ENCODE assay signal across 8 mouse cellular contexts in the genomic region with DNA sequence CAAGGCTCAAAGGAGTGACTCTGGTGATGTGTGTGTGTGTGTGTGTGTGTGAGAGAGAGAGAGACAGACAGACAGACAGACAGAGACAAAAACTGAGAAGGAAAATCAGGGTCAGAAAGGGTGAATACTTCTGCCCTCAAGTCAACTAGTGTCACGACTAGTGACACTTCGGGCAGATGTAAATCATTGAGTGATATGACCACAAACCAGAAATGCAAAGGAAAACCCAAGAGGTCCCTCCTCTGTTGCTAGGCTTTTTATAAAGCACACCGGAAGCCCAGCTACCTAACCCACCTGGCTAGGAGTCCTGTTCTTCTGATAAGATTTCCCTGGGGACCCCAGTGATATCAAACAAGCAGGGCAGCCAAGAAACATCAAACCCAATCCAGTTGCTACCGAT. TPM values are rescaled to one million over a fixed set of nuclear protein-coding genes. Genes with fewer than 3 reads are reported as not detected.
A peak's percentile ranks its signal among the peaks of the same experiment; 100 is the strongest.
DNase-seq lines count a peak whose midpoint lies in the region; ATAC-seq and TF ChIP-seq lines count a peak whose summit lies in the region.

No protein-coding gene starts in this region.

- H3K27ac ChIP-seq in heart, adult 2 months: peak overlapping the region; percentile 90
- H3K27ac ChIP-seq in spleen, adult 2 months (ENCODE audit: insufficient read depth, low read length): peak overlapping the region; percentile 98
- no peak overlapping the region for H3K27ac ChIP-seq in intestine, postnatal 0 days (ENCODE audit: low read depth, low read length)
- H3K27ac ChIP-seq in small intestine, adult 2 months (ENCODE audit: insufficient read depth, low read depth, low read length): peak overlapping the region; percentile 60

- no peak for TF ChIP-seq EP300 in heart, adult 2 months (IDR thresholded peaks at IDR 0.05; ENCODE audit: insufficient read depth, low read depth, low read length)

- TF ChIP-seq POLR2A in heart, adult 2 months (IDR thresholded peaks at IDR 0.05; ENCODE audit: insufficient read depth, low read depth, low read length): no peak
- TF ChIP-seq POLR2A in spleen, adult 2 months (IDR thresholded peaks at IDR 0.05; ENCODE audit: low read depth, low read length): peak; percentile 1; the same call in 1 of the 2 replicates
- no peak for TF ChIP-seq POLR2A in small intestine, adult 2 months (IDR thresholded peaks at IDR 0.05; ENCODE audit: low read depth, low read length)

- ATAC-seq in intestine, postnatal 0 days: no peak

- H3K27me3 ChIP-seq in heart, adult 2 months (ENCODE audit: control insufficient read depth, insufficient read depth, low read length): no peaks in the 10 kb centered on the region
- H3K27me3 ChIP-seq in spleen, adult 2 months (ENCODE audit: control insufficient read depth, insufficient read depth, low read length): no peaks in the 10 kb centered on the region
- 0 out of 2 replicates have a peak, but pooled peaks cover 6% of the 10 kb centered on the region for H3K27me3 ChIP-seq in intestine, postnatal 0 days (replicated peaks; ENCODE audit: control insufficient read depth, insufficient read depth, low read length)
- no peaks in the 10 kb centered on the region for H3K27me3 ChIP-seq in small intestine, adult 2 months (ENCODE audit: control insufficient read depth, insufficient read depth, low read length)

- no peak for TF ChIP-seq CTCF in heart, adult 2 months (IDR thresholded peaks at IDR 0.05)
- no peak for TF ChIP-seq CTCF in spleen, adult 2 months (IDR thresholded peaks at IDR 0.05; ENCODE audit: extremely low read depth, insufficient read depth, insufficient read length, insufficient replicate concordance)
- no peak for TF ChIP-seq CTCF in intestine, postnatal 0 days (IDR thresholded peaks at IDR 0.05; ENCODE audit: low read depth)
- TF ChIP-seq CTCF in small intestine, adult 2 months (IDR thresholded peaks at IDR 0.05; ENCODE audit: extremely low read depth, insufficient read length, insufficient replicate concordance, low read depth, low read length): no peak

- H3K9ac ChIP-seq in heart, adult 2 months (ENCODE audit: low read depth, low read length): peak overlapping the region; percentile 65
- no peak overlapping the region for H3K9ac ChIP-seq in intestine, postnatal 0 days (ENCODE audit: low read depth, low read length)

- H3K4me1 ChIP-seq in heart, adult 2 months (ENCODE audit: control insufficient read depth, insufficient read depth, low read length): peaks cover 30% of the 10 kb centered on the region
- H3K4me1 ChIP-seq in spleen, adult 2 months (ENCODE audit: control insufficient read depth, insufficient read depth, insufficient read length): peaks cover 49% of the 10 kb centered on the region
- no peaks in the 10 kb centered on the region for H3K4me1 ChIP-seq in intestine, postnatal 0 days (replicated peaks; ENCODE audit: control insufficient read depth, insufficient read depth, low read length)
- H3K4me1 ChIP-seq in small intestine, adult 2 months (ENCODE audit: control insufficient read depth, insufficient read depth, insufficient read length, low read length): peaks cover 19% of the 10 kb centered on the region

- peak overlapping the region; percentile 97 for H3K4me2 ChIP-seq in intestine, postnatal 0 days (replicated peaks; ENCODE audit: low read depth)

- H3K9me3 ChIP-seq in intestine, postnatal 0 days (ENCODE audit: control insufficient read depth): no peaks in the 10 kb centered on the region

- WGBS in heart, adult 2 months: 45% methylated on average over 4 of the region's 4 CpGs
- WGBS in spleen, adult 2 months: 12% methylated on average over 4 of the region's 4 CpGs
- WGBS in intestine, postnatal 0 days: 55% methylated on average over 4 of the region's 4 CpGs
- WGBS in small intestine, adult 2 months: 53% methylated on average over 4 of the region's 4 CpGs

- H3K36me3 ChIP-seq in heart, adult 2 months (ENCODE audit: control insufficient read depth, insufficient read depth, low read length): no peaks in the 10 kb centered on the region
- no peaks in the 10 kb centered on the region; the same call in 1 of the 2 replicates for H3K36me3 ChIP-seq in spleen, adult 2 months (ENCODE audit: control insufficient read depth, insufficient read depth, low read length)
- no peaks in the 10 kb centered on the region for H3K36me3 ChIP-seq in intestine, postnatal 0 days (ENCODE audit: control insufficient read depth, insufficient read depth)
- H3K36me3 ChIP-seq in small intestine, adult 2 months (ENCODE audit: control insufficient read depth, insufficient read depth, low read length): no peaks in the 10 kb centered on the region

- H3K4me3 ChIP-seq in heart, adult 2 months: peak overlapping the region; percentile 97; the same call in 1 of the 2 replicates
- H3K4me3 ChIP-seq in spleen, adult 2 months (ENCODE audit: extremely low read depth, insufficient read depth, insufficient read length): peak overlapping the region; percentile 98
- H3K4me3 ChIP-seq in intestine, postnatal 0 days (ENCODE audit: low read depth, low read length): peak overlapping the region; percentile 75
- peak overlapping the region; percentile 90; the same call in 1 of the 2 replicates for H3K4me3 ChIP-seq in small intestine, adult 2 months (ENCODE audit: low read depth, low read length)

- intact Hi-C loops in heart, adult 2 months (cut with DNase I): loop anchor here (5.0 kb wide), 1 partner anchor 73 kb away; no protein-coding TSS in a partner anchor
- intact Hi-C loops in heart, postnatal 25 days (cut with DNase I): loop anchor here (5.0 kb wide), 1 partner anchor 73 kb away; no protein-coding TSS in a partner anchor

- H3K79me2 ChIP-seq in heart, adult 2 months (replicated peaks; ENCODE audit: control insufficient read depth, insufficient read depth, low read length): no peaks in the 10 kb centered on the region

- peak in 1 of 2 experiments; percentile 24 for DNase-seq in heart, adult 2 months
- DNase-seq in heart, postnatal 25 days (ENCODE audit: low spot score): no peak
- DNase-seq in spleen, adult 2 months (ENCODE audit: low read depth in 1 of 2, low spot score in 2 of 2): no peak
- no peak for DNase-seq in spleen, adult 12 weeks (ENCODE audit: low spot score)
- DNase-seq in gastrocnemius, postnatal 25 days: no peak
- DNase-seq in urinary bladder, postnatal 36 days (ENCODE audit: low spot score in 2 of 2): no peak

RNA-seq across cellular contexts. Expression of gene Rasa3, which starts 2.3 kb away (rescaled TPM):
- total RNA-seq in heart, adult 2 months (2021): 10 to 100 TPM; 14.6 to 16.9 TPM
- 16.5 and 16.8 TPM in 2 replicates for polyA plus RNA-seq in heart, adult 2 months (2012; rRNA removed)
- total RNA-seq in heart, postnatal 25 days (2021): 10 to 100 TPM; 14.8 to 19.8 TPM
- polyA plus RNA-seq in spleen, adult 2 months (2012; rRNA removed): 98.7 and 123 TPM in 2 replicates
- polyA plus RNA-seq in intestine, postnatal 0 days (2015; fragmentation: Nextera tagmentation; extraction: Ambion mirVana): 9.8 and 9.9 TPM in 2 replicates
- polyA plus RNA-seq in small intestine, adult 2 months (2012; rRNA removed): 8.5 and 13.1 TPM in 2 replicates
- 1 to 10 TPM; 8.4 to 9.4 TPM for total RNA-seq in gastrocnemius, postnatal 25 days (2021)

RNA-seq across cellular contexts. Expression of gene Cfap97d2, which starts 30.6 kb away (rescaled TPM):
- under 1 TPM in 1 of 2 experiments, not detected in 1; 0.52 TPM for total RNA-seq in heart, adult 2 months (2021)
- polyA plus RNA-seq in heart, adult 2 months (2012; rRNA removed): 0.49 TPM in 1 of 2 replicates, not detected in the other
- not detected for total RNA-seq in heart, postnatal 25 days (2021)
- 0.11 and 0.12 TPM in 2 replicates for polyA plus RNA-seq in spleen, adult 2 months (2012; rRNA removed)
- polyA plus RNA-seq in intestine, postnatal 0 days (2015; fragmentation: Nextera tagmentation; extraction: Ambion mirVana): not detected in 2 replicates
- polyA plus RNA-seq in small intestine, adult 2 months (2012; rRNA removed): not detected in 2 replicates
- not detected for total RNA-seq in gastrocnemius, postnatal 25 days (2021)
